Mouse (Mus musculus) myocyte (in vitro differentiated cells): ENCODE measurements at regions not wholly inside any gene's neighbourhood (a gene's known extent, or its start where the extent isn't known, plus 50 kb on each side); places are given as distances from the start of the nearest gene placed in this dataset.

Experiments used
- H3K27me3 ChIP-seq: one replicate; pipeline ENCODE4 v1.6.1; 2011; ENCODE audit not compliant: control insufficient read depth, insufficient read depth, insufficient read length
- H3K36me3 ChIP-seq: one replicate; pipeline ENCODE4 v1.6.1; 2011; ENCODE audit not compliant: control insufficient read depth, insufficient read depth
- H3K4me2 ChIP-seq: one replicate; pipeline ENCODE4 v1.6.1; 2011; ENCODE audit warnings: low read depth, control low read depth
- H3K4me3 ChIP-seq: one replicate; pipeline ENCODE4 v1.5.1; 2011; ENCODE audit warnings: mild to moderate bottlenecking, control low read depth, moderate library complexity
- H3K79me2 ChIP-seq: one replicate; pipeline ENCODE4 v1.6.1; 2011; ENCODE audit not compliant: control insufficient read depth, insufficient read depth
- H3ac ChIP-seq: one replicate; pipeline ENCODE4 v1.6.1; 2011; ENCODE audit not compliant: control insufficient read depth, insufficient read length
- CEBPB ChIP-seq: IDR thresholded peaks from 2 replicates; pipeline ENCODE4 v1.6.1; 2011; ENCODE audit warnings: mild to moderate bottlenecking, moderate library complexity; ENCODE audit not compliant: poor library complexity, insufficient read depth, severe bottlenecking
- E2F4 ChIP-seq: IDR thresholded peaks from one replicate; pipeline ENCODE4 v1.6.1; 2011; ENCODE audit warnings: mild to moderate bottlenecking, control low read depth, moderate library complexity; ENCODE audit not compliant: insufficient read depth
- MAX ChIP-seq: IDR thresholded peaks from one replicate; pipeline ENCODE4 v1.6.1; 2011; ENCODE audit warnings: low read depth, mild to moderate bottlenecking, control low read depth
- MYOD1 ChIP-seq, 3 experiments: IDR thresholded peaks; one replicate each; pipeline ENCODE4 v1.6.1; 2011; ENCODE audit warnings: control low read depth in 2 of 3, low read depth in 2 of 3, mild to moderate bottlenecking in 2 of 3, moderate library complexity in 1 of 3; ENCODE audit not compliant: insufficient read length in 2 of 3, control insufficient read depth in 1 of 3
- MYOG ChIP-seq, 3 experiments: IDR thresholded peaks; one replicate each; pipeline ENCODE4 v1.6.1; 2011; ENCODE audit warnings: control low read depth in 2 of 3, low read depth in 2 of 3, mild to moderate bottlenecking in 2 of 3; ENCODE audit not compliant: insufficient read length in 2 of 3, control insufficient read depth in 1 of 3, insufficient read depth in 1 of 3
- POLR2A ChIP-seq: IDR thresholded peaks from one replicate; pipeline ENCODE4 v1.6.1; 2011; ENCODE audit warnings: low read depth, mild to moderate bottlenecking, control low read depth, moderate library complexity; ENCODE audit not compliant: insufficient read length
- POLR2AphosphoS2 ChIP-seq: IDR thresholded peaks from one replicate; pipeline ENCODE4 v1.6.1; 2011; ENCODE audit warnings: low read depth, control low read depth; ENCODE audit not compliant: insufficient read length
- REST ChIP-seq: IDR thresholded peaks from one replicate; pipeline ENCODE4 v1.6.1; 2011; ENCODE audit warnings: mild to moderate bottlenecking, control low read depth, moderate library complexity; ENCODE audit not compliant: insufficient read depth, insufficient read length
- SRF ChIP-seq: IDR thresholded peaks from one replicate; pipeline ENCODE4 v1.6.1; 2011; ENCODE audit warnings: low read depth; ENCODE audit not compliant: control insufficient read depth, insufficient read length
- TCF12 ChIP-seq: IDR thresholded peaks from one replicate; pipeline ENCODE4 v1.6.1; 2011; ENCODE audit warnings: mild to moderate bottlenecking, control low read depth; ENCODE audit not compliant: poor library complexity, insufficient read depth, severe bottlenecking
- TCF3 ChIP-seq: IDR thresholded peaks from one replicate; pipeline ENCODE4 v1.6.1; 2011; ENCODE audit warnings: low read depth, control low read depth; ENCODE audit not compliant: insufficient read length
- USF1 ChIP-seq: IDR thresholded peaks from one replicate; pipeline ENCODE4 v1.6.1; 2011; ENCODE audit warnings: low read depth, mild to moderate bottlenecking, control low read depth, moderate library complexity

- Histone ChIP-seq H3K4me3 (no peak overlapping the region), H3K36me3 (no peaks in the 10 kb centered on the region), H3ac (no peak overlapping the region), H3K27me3 (no peaks in the 10 kb centered on the region), H3K4me2 (no peak overlapping the region), H3K79me2 (no peaks in the 10 kb centered on the region)
- TF ChIP-seq E2F4 (no peak), POLR2A (no peak), TCF12 (no peak), MYOG (IDR thresholded peaks at IDR 0.05; ENCODE audit: control insufficient read depth in 1 of 3, insufficient read depth in 1 of 3, insufficient read length in 2 of 3, low read depth in 2 of 3) (no peak), TCF3 (no peak), REST (no peak), MAX (no peak), MYOD1 (IDR thresholded peaks at IDR 0.05; ENCODE audit: control insufficient read depth in 1 of 3, insufficient read length in 2 of 3, low read depth in 2 of 3) (no peak), USF1 (no peak), SRF (no peak), POLR2AphosphoS2 (no peak), CEBPB (no peak)
These were observed 82.8 kb downstream of the Rwdd3 start for GRCm38 (mm10) chr3:121088724-121089123.

- Histone ChIP-seq H3K4me3 (no peak overlapping the region), H3ac (no peak overlapping the region), H3K27me3 (no peaks in the 10 kb centered on the region), H3K4me2 (no peak overlapping the region), H3K36me3 (no peaks in the 10 kb centered on the region), H3K79me2 (no peaks in the 10 kb centered on the region)
- no peak for TF ChIP-seq SRF
- no peak for TF ChIP-seq MAX
- TF ChIP-seq POLR2A: no peak
- no peak for TF ChIP-seq E2F4
- TF ChIP-seq TCF3: no peak
- no peak for TF ChIP-seq MYOD1 (IDR thresholded peaks at IDR 0.05; ENCODE audit: control insufficient read depth in 1 of 3, insufficient read length in 2 of 3, low read depth in 2 of 3)
- TF ChIP-seq REST: no peak
- no peak for TF ChIP-seq CEBPB
- no peak for TF ChIP-seq USF1
These were observed 102.8 kb downstream of the Rwdd3 start for GRCm38 (mm10) chr3:121068676-121069075.

- Histone ChIP-seq H3K79me2 (no peaks in the 10 kb centered on the region), H3K27me3 (peaks cover 7% of the 10 kb centered on the region), H3K4me3 (no peak overlapping the region), H3ac (no peak overlapping the region), H3K36me3 (no peaks in the 10 kb centered on the region), H3K4me2 (no peak overlapping the region)
- no peak for TF ChIP-seq REST
- no peak for TF ChIP-seq MAX
- TF ChIP-seq MYOG (IDR thresholded peaks at IDR 0.05; ENCODE audit: control insufficient read depth in 1 of 3, insufficient read depth in 1 of 3, insufficient read length in 2 of 3, low read depth in 2 of 3): no peak
- no peak for TF ChIP-seq USF1
- TF ChIP-seq E2F4: no peak
- TF ChIP-seq POLR2A: no peak
- no peak for TF ChIP-seq CEBPB
- no peak for TF ChIP-seq POLR2AphosphoS2
- no peak for TF ChIP-seq TCF12
- TF ChIP-seq TCF3: no peak
- no peak for TF ChIP-seq SRF
- no peak for TF ChIP-seq MYOD1 (IDR thresholded peaks at IDR 0.05; ENCODE audit: control insufficient read depth in 1 of 3, insufficient read length in 2 of 3, low read depth in 2 of 3)
These were observed 135.5 kb downstream of the Rwdd3 start for GRCm38 (mm10) chr3:121035904-121036549.

GRCm38 (mm10) chr3:121025546-121026157 is 145.8 kb downstream of the Rwdd3 start:
- TF ChIP-seq CEBPB: no peak
- TF ChIP-seq POLR2A: no peak
- TF ChIP-seq TCF3: no peak
- no peak for TF ChIP-seq USF1
- no peak for TF ChIP-seq MYOG (IDR thresholded peaks at IDR 0.05; ENCODE audit: control insufficient read depth in 1 of 3, insufficient read depth in 1 of 3, insufficient read length in 2 of 3, low read depth in 2 of 3)
- TF ChIP-seq MYOD1 (IDR thresholded peaks at IDR 0.05; ENCODE audit: control insufficient read depth in 1 of 3, insufficient read length in 2 of 3, low read depth in 2 of 3): no peak
- no peak for TF ChIP-seq SRF
- TF ChIP-seq POLR2AphosphoS2: no peak
- no peak for TF ChIP-seq MAX
- TF ChIP-seq TCF12: no peak
- TF ChIP-seq REST: no peak
- TF ChIP-seq E2F4: no peak

More at GRCm38 (mm10) chr3:121025546-121026157, 145.8 kb downstream of the Rwdd3 start:
- no peak overlapping the region for H3ac ChIP-seq
- H3K27me3 ChIP-seq: no peaks in the 10 kb centered on the region
- H3K36me3 ChIP-seq: no peaks in the 10 kb centered on the region
- no peaks in the 10 kb centered on the region for H3K79me2 ChIP-seq
- no peak overlapping the region for H3K4me3 ChIP-seq
- no peak overlapping the region for H3K4me2 ChIP-seq
